Mouse (Mus musculus) CH12.LX (cell line): ENCODE measurements around the gene Iqcj. TPM values are rescaled to one million over a fixed set of nuclear protein-coding genes. Genes with fewer than 3 reads are reported as not detected.

ENCODE experiments used
- DNase-seq: peaks from one replicate; pipeline ENCODE4 v3.0.0-alpha.2; 2013; ENCODE audit errors: extremely low read depth
- H3K27ac ChIP-seq: 2 replicates; pipeline ENCODE4 v1.5.1; 2012; ENCODE audit warnings: low read depth, mild to moderate bottlenecking, control low read depth, moderate library complexity; ENCODE audit not compliant: insufficient read depth
- H3K27me3 ChIP-seq: replicated peaks from 2 replicates; pipeline ENCODE3; 2012; ENCODE audit warnings: inconsistent platforms
- H3K36me3 ChIP-seq, 2 experiments: replicated peaks in 1 of 2; 2 replicates each; pipeline versions ENCODE3 to v1.6.1; 2012; ENCODE audit warnings: inconsistent platforms in 1 of 2, low read length in 1 of 2, mild to moderate bottlenecking in 1 of 2, mixed read lengths in 1 of 2, moderate library complexity in 1 of 2; ENCODE audit not compliant: control insufficient read depth in 1 of 2, insufficient read depth in 1 of 2
- H3K4me1 ChIP-seq, 2 experiments: 2 replicates each; pipeline ENCODE4 v1.6.1; 2012; ENCODE audit warnings: inconsistent platforms in 1 of 2, moderate library complexity in 1 of 2; ENCODE audit not compliant: insufficient read depth in 2 of 2, control insufficient read depth in 1 of 2
- H3K4me2 ChIP-seq: 2 replicates; pipeline ENCODE4 v1.6.1; 2012; ENCODE audit warnings: low read depth, mild to moderate bottlenecking, control low read depth; ENCODE audit not compliant: poor library complexity, insufficient read depth, severe bottlenecking
- H3K4me3 ChIP-seq, 3 experiments: fragments of 150-350 bp in 1 of 3; sonication (generic) in 1 of 3; replicated peaks in 1 of 3; 2 replicates each; pipeline versions ENCODE3 to v1.5.1; 2011 to 2012; ENCODE audit warnings: low read depth in 2 of 3, low read length in 2 of 3, mild to moderate bottlenecking in 2 of 3, moderate library complexity in 2 of 3, control low read depth in 1 of 3, improper control_type of control experiment in 1 of 3, inconsistent platforms in 1 of 3, mixed read lengths in 1 of 3; ENCODE audit not compliant: poor library complexity in 1 of 3
- H3K79me2 ChIP-seq: replicated peaks from 2 replicates; pipeline ENCODE4 v1.6.1; 2012; ENCODE audit warnings: mild to moderate bottlenecking, moderate library complexity; ENCODE audit not compliant: control insufficient read depth, poor library complexity, insufficient read depth, severe bottlenecking; ENCODE audit errors: extremely low read depth
- H3K9ac ChIP-seq: 2 replicates; pipeline ENCODE4 v1.6.1; 2012; ENCODE audit warnings: low read depth, mild to moderate bottlenecking, control low read depth, moderate library complexity; ENCODE audit not compliant: insufficient read depth
- H3K9me3 ChIP-seq: replicated peaks from 2 replicates; pipeline ENCODE3; 2012; ENCODE audit warnings: low read length, inconsistent platforms, mixed read lengths
- CTCF ChIP-seq, 2 experiments: IDR thresholded peaks in 1 of 2; conservative IDR thresholded peaks in 1 of 2; 2 replicates each; pipeline ENCODE4 v1.5.1; 2011 to 2012; ENCODE audit warnings: low read depth in 2 of 2, low read length in 2 of 2, improper control_type of control experiment in 1 of 2, inconsistent platforms in 1 of 2, mild to moderate bottlenecking in 1 of 2, moderate library complexity in 1 of 2
- EP300 ChIP-seq: IDR thresholded peaks from 2 replicates; pipeline ENCODE4 v1.6.1; 2011; ENCODE audit warnings: low read length, improper control_type of control experiment
- ETS1 ChIP-seq: conservative IDR thresholded peaks from 2 replicates; pipeline ENCODE4 v1.6.1; 2012; ENCODE audit warnings: low read depth, mild to moderate bottlenecking, inconsistent platforms, low read length, improper control_type of control experiment, moderate library complexity
- IRF4 ChIP-seq: IDR thresholded peaks from 2 replicates; pipeline ENCODE4 v1.6.1; 2014; ENCODE audit warnings: low read depth, mild to moderate bottlenecking, inconsistent platforms, low read length, improper control_type of control experiment
- KAT2A ChIP-seq: IDR thresholded peaks from 2 replicates; pipeline ENCODE4 v1.6.1; 2012; ENCODE audit warnings: low read length, improper control_type of control experiment, inconsistent platforms; ENCODE audit not compliant: insufficient replicate concordance
- MAX ChIP-seq: IDR thresholded peaks from 2 replicates; pipeline ENCODE4 v1.6.1; 2011; ENCODE audit warnings: low read length, improper control_type of control experiment
- MAZ ChIP-seq: IDR thresholded peaks from 2 replicates; pipeline ENCODE4 v1.6.1; 2012; ENCODE audit warnings: low read depth, mild to moderate bottlenecking, inconsistent platforms, low read length, improper control_type of control experiment, moderate library complexity
- MEF2A ChIP-seq: IDR thresholded peaks from 2 replicates; pipeline ENCODE4 v1.6.1; 2014; ENCODE audit warnings: low read depth, mild to moderate bottlenecking, inconsistent platforms, low read length, improper control_type of control experiment, borderline replicate concordance
- MXI1 ChIP-seq: IDR thresholded peaks from 2 replicates; pipeline ENCODE4 v1.6.1; 2011; ENCODE audit warnings: mild to moderate bottlenecking, low read depth, low read length, improper control_type of control experiment
- NELFE ChIP-seq: IDR thresholded peaks from 2 replicates; pipeline ENCODE4 v1.6.1; 2011; ENCODE audit warnings: low read depth, low read length, improper control_type of control experiment
- PAX5 ChIP-seq: IDR thresholded peaks from 2 replicates; pipeline ENCODE4 v1.6.1; 2012; ENCODE audit warnings: low read length, inconsistent platforms, mixed read lengths
- POLR2AphosphoS2 ChIP-seq: IDR thresholded peaks from 2 replicates; pipeline ENCODE4 v1.6.1; 2011; ENCODE audit warnings: low read depth, low read length, improper control_type of control experiment
- RAD21 ChIP-seq: IDR thresholded peaks from 2 replicates; pipeline ENCODE4 v1.6.1; 2011; ENCODE audit warnings: low read depth, mild to moderate bottlenecking, low read length, improper control_type of control experiment, moderate library complexity
- RCOR1 ChIP-seq: conservative IDR thresholded peaks from 2 replicates; pipeline ENCODE4 v1.6.1; 2012; ENCODE audit warnings: low read depth, mild to moderate bottlenecking, inconsistent platforms, low read length, improper control_type of control experiment
- SIN3A ChIP-seq: IDR thresholded peaks from 2 replicates; pipeline ENCODE4 v1.6.1; 2012; ENCODE audit warnings: low read length, improper control_type of control experiment, inconsistent platforms
- SMC3 ChIP-seq: IDR thresholded peaks from 2 replicates; pipeline ENCODE4 v1.6.1; 2011; ENCODE audit warnings: low read depth, low read length, improper control_type of control experiment
- UBTF ChIP-seq: IDR thresholded peaks from 2 replicates; pipeline ENCODE4 v1.6.1; 2012; ENCODE audit warnings: low read depth, mild to moderate bottlenecking, inconsistent platforms, low read length, improper control_type of control experiment, moderate library complexity
- USF1 ChIP-seq: IDR thresholded peaks from 2 replicates; pipeline ENCODE4 v1.6.1; 2014; ENCODE audit warnings: low read depth, mild to moderate bottlenecking, inconsistent platforms, low read length, improper control_type of control experiment
- USF2 ChIP-seq: conservative IDR thresholded peaks from 2 replicates; pipeline ENCODE4 v1.6.1; 2011; ENCODE audit warnings: low read depth, low read length, improper control_type of control experiment
- dilution Hi-C: fragments of 300-500 bp; cut with MboI; formaldehyde crosslinking; loops from 2 replicates; pipeline ENCODE4 v1.14.3; 2020; ENCODE audit warnings: low sequenced_read_pairs; ENCODE audit not compliant: extremely low pct_unique_long_range_greater_than_20kb, extremely low pct_ligation_motif_present
- in situ Hi-C: fragments of 300-500 bp; cut with MboI; formaldehyde crosslinking; loops from 3 replicates; pipeline ENCODE4 v1.14.3; 2019; ENCODE audit warnings: low sequenced_read_pairs, low pct_ligation_motif_present, low pct_unique_long_range_greater_than_20kb, mixed read lengths
- polyA plus RNA-seq: library from polyadenylated mRNA; unstranded; fragments of >175 nt; gene quantifications from 2 replicates; pipeline ENCODE4 v1.2.1, GENCODE M21; 2012; ENCODE audit warnings: low read depth; ENCODE audit not compliant: insufficient read length
- total RNA-seq, 2 experiments: library from RNA; depleted of rRNA; stranded (reverse); fragments of 300-350 nt in 1 of 2; fragments of >200 nt in 1 of 2; gene quantifications; 2 replicates each; pipeline ENCODE4 v1.2.3; 2012 to 2014

Gene Iqcj
- total and polyA plus RNA-seq, 3 experiments: 0.47 TPM; not detected in 2

DNA sequence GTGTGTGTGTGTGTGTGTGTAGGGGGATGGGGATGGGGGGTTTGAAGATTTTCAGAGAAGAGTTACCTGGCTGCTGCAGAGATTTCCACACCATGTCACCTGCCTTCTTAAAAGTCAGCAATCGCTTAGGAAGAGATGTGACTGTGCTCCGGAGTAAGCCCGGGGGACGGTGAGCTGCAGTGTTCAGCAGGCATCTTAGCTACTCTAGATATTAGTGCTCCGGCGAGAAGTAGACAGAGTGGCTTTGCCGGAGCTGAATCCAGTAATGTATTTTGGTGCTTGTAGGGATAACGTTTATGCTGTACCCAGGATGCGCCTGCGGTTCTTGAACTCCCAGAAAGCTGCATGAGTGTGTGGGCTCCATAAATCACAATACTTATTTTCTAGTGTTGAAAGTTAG lies 748 bp downstream of the Iqcj start:
- no peaks in the 10 kb centered on the region for H3K9me3 ChIP-seq
- no peak for TF ChIP-seq ETS1
- TF ChIP-seq CTCF (conservative IDR thresholded peaks at IDR 0.05 in 1 of 2, IDR thresholded peaks at IDR 0.05 in 1 of 2; ENCODE audit: low read depth in 2 of 2, low read length in 2 of 2): no peak
- no peak for TF ChIP-seq NELFE
- TF ChIP-seq RCOR1: no peak
- TF ChIP-seq KAT2A: no peak
- TF ChIP-seq SIN3A: no peak
- no peak for TF ChIP-seq UBTF
- no peak for TF ChIP-seq SMC3
- TF ChIP-seq MEF2A: no peak
- no peak overlapping the region for H3K4me2 ChIP-seq
- no peak overlapping the region for H3K4me3 ChIP-seq
- H3K79me2 ChIP-seq: no peaks in the 10 kb centered on the region
- in situ Hi-C loops (no loop called here), dilution Hi-C loops (no loop called here)
- H3K36me3 ChIP-seq: no peaks in the 10 kb centered on the region
- no peaks in the 10 kb centered on the region for H3K27me3 ChIP-seq
- H3K27ac ChIP-seq: no peak overlapping the region
- H3K9ac ChIP-seq: no peak overlapping the region
- DNase-seq: no peak
- H3K4me1 ChIP-seq: no peaks in the 10 kb centered on the region

DNA sequence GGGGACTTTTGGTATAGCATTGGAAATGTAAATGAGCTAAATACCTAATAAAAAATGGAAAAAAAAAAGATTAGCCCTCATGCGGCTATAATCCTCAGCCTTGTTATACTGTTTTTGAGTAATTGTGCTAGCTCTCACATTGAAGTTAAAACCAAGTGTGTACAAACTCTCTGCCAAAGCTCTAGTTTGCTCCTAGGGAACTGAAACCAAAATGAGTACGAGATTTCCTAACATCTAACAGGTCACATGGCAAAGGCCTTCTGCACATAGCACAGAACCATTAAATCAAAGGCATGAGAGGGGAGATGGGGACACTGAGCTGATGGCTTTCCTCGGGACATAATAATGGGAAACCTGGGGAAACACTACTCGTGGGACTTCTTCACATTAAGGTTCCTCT lies 10.5 kb downstream of the Iqcj start:
- no peaks in the 10 kb centered on the region for H3K9me3 ChIP-seq
- dilution Hi-C loops: no loop called here

DNA sequence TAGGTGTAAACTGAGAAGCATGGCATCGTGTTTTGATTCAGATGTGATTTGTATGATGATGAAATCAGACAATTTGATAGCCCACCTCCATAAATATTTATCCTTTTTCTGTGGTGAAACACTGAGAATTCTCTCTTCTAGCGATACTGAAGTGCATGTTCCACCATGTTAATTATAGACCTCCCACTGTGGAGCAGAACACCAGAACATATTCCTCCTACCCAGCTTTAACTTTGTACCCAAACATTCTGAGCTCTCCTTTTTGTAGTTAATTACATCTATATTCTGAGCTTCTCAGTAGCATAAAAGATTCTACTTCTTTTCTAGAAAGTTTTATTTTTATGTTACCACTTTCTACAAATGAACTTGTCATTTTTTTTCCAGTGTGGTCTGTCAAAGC lies 16.6 kb downstream of the Iqcj start:
- no peak for TF ChIP-seq KAT2A
- no peak for TF ChIP-seq MXI1
- TF ChIP-seq RCOR1: no peak
- TF ChIP-seq MAZ: no peak
- TF ChIP-seq MEF2A: no peak
- TF ChIP-seq USF1: no peak
- no peak for TF ChIP-seq MAX
- no peak for TF ChIP-seq NELFE
- no peak for TF ChIP-seq PAX5
- TF ChIP-seq USF2: no peak
- no peak for TF ChIP-seq CTCF (conservative IDR thresholded peaks at IDR 0.05 in 1 of 2, IDR thresholded peaks at IDR 0.05 in 1 of 2; ENCODE audit: low read depth in 2 of 2, low read length in 2 of 2)
- TF ChIP-seq POLR2AphosphoS2: no peak
- Histone ChIP-seq H3K36me3 (no peaks in the 10 kb centered on the region), H3K4me1 (no peaks in the 10 kb centered on the region), H3K4me3 (no peak overlapping the region), H3K79me2 (no peaks in the 10 kb centered on the region), H3K27me3 (no peaks in the 10 kb centered on the region), H3K27ac (no peak overlapping the region), H3K4me2 (no peak overlapping the region), H3K9me3 (no peaks in the 10 kb centered on the region), H3K9ac (no peak overlapping the region)
- dilution Hi-C loops (no loop called here), in situ Hi-C loops (no loop called here)
- no peak for DNase-seq

More for the DNA sequence above, 10.5 kb downstream of the Iqcj start:
- peak; percentile 17 for DNase-seq
- H3K4me3 ChIP-seq: no peak overlapping the region
- H3K27me3 ChIP-seq: no peaks in the 10 kb centered on the region
- no peaks in the 10 kb centered on the region for H3K36me3 ChIP-seq
- no peak overlapping the region for H3K9ac ChIP-seq
- no peaks in the 10 kb centered on the region for H3K79me2 ChIP-seq
- TF ChIP-seq RAD21 (no peak), MAX (0 out of 2 replicates have a peak, but pooled peaks have one; percentile 33), NELFE (no peak), MXI1 (no peak), IRF4 (peak; percentile 79), USF1 (peak; percentile 38), EP300 (peak; percentile 64; the same call in 1 of the 2 replicates), RCOR1 (no peak)
- H3K4me1 ChIP-seq: peaks cover 0 to 3% of the 10 kb centered on the region in 2 experiments; a peak in 1 of 4 replicates
- no peak overlapping the region for H3K27ac ChIP-seq
- H3K4me2 ChIP-seq: 0 out of 2 replicates have a peak overlapping the region, but pooled peaks have one; percentile 13
- in situ Hi-C loops: no loop called here
